Mouse (Mus musculus) heart, embryonic 13.5 days (tissue): Measurements from ENCODE around the gene C130074G19Rik. TPM values are rescaled to one million over a fixed set of nuclear protein-coding genes. Genes with fewer than 3 reads are reported as not detected.

Experiments used
- ATAC-seq: fragments of 200-750 bp; cut with Nextera tagmentation; 2 replicates; pipeline ENCODE4 v1.8.0; 2017; ENCODE audit warnings: moderate TSS enrichment; ENCODE audit not compliant: insufficient number of reproducible peaks, low FRiP score, low TSS enrichment; ENCODE audit errors: extremely low read depth
- H3K27ac ChIP-seq: fragments of 300-500 bp; sonication (generic); replicated peaks from 2 replicates; pipeline ENCODE4 v1.5.1; 2015; ENCODE audit warnings: moderate library complexity, mild to moderate bottlenecking, inconsistent platforms
- H3K27me3 ChIP-seq: fragments of 300-500 bp; sonication (generic); replicated peaks from 2 replicates; pipeline ENCODE4 v1.6.1; 2015; ENCODE audit warnings: mild to moderate bottlenecking, inconsistent platforms
- H3K36me3 ChIP-seq: fragments of 300-500 bp; sonication (generic); 2 replicates; pipeline ENCODE4 v1.6.1; 2015; ENCODE audit warnings: mild to moderate bottlenecking, inconsistent platforms
- H3K4me1 ChIP-seq: fragments of 300-500 bp; sonication (generic); 2 replicates; pipeline ENCODE4 v1.6.1; 2015; ENCODE audit warnings: inconsistent platforms
- H3K4me2 ChIP-seq: fragments of 300-500 bp; sonication (generic); 2 replicates; pipeline ENCODE4 v1.6.1; 2015; ENCODE audit warnings: inconsistent platforms, mild to moderate bottlenecking, moderate library complexity
- H3K4me3 ChIP-seq: fragments of 300-500 bp; sonication (generic); 2 replicates; pipeline ENCODE4 v1.5.1; 2015; ENCODE audit warnings: moderate library complexity, mild to moderate bottlenecking, inconsistent platforms
- H3K9ac ChIP-seq: fragments of 300-500 bp; sonication (generic); 2 replicates; pipeline ENCODE4 v1.6.1; 2015; ENCODE audit warnings: inconsistent platforms, mild to moderate bottlenecking, moderate library complexity
- H3K9me3 ChIP-seq: fragments of 300-500 bp; sonication (generic); 2 replicates; pipeline ENCODE4 v1.6.1; 2016; ENCODE audit warnings: inconsistent platforms
- WGBS: fragments of 180-500 bp; shearing (Covaris S2); methylation state at CpG from one replicate; pipeline ENCODE4 v1.1.7; 2015; ENCODE audit warnings: mixed read lengths; 5-methylcytosine and 5-hydroxymethylcytosine counted together
- polyA plus RNA-seq: library from polyadenylated mRNA; unstranded; fragments of >200 nt; fragmentation: Nextera tagmentation; extraction: Ambion mirVana; gene quantifications from 2 replicates; pipeline ENCODE4 v1.2.1, GENCODE M21; 2015

The C130074G19Rik gene
- polyA plus RNA-seq, 1 experiment from 2014 or later = 0.71 TPM

- Histone ChIP-seq H3K4me2 (no peak overlapping the region), H3K36me3 (no peaks in the 10 kb centered on the region), H3K9ac (no peak overlapping the region), H3K27ac (no peak overlapping the region), H3K9me3 (no peaks in the 10 kb centered on the region), H3K27me3 (no peaks in the 10 kb centered on the region), H3K4me3 (no peak overlapping the region), H3K4me1 (peaks cover 19% of the 10 kb centered on the region)
- no peak for ATAC-seq
- WGBS = 77% methylated on average over 9 of the region's 9 CpGs
Measured at GRCm38 (mm10) chr1:184857216-184857615, 25.8 kb downstream of the C130074G19Rik start.

- peaks cover 32% of the 10 kb centered on the region for H3K4me1 ChIP-seq
- H3K27me3 ChIP-seq = peaks cover 7% of the 10 kb centered on the region; the same call in 1 of the 2 replicates
- ATAC-seq = peak; percentile 23; the same call in 1 of the 2 replicates
- peak overlapping the region; percentile 83 for H3K27ac ChIP-seq
- H3K4me3 ChIP-seq = no peak overlapping the region
- 53% methylated on average over 3 of the region's 3 CpGs for WGBS
- H3K4me2 ChIP-seq = peak overlapping the region; percentile 64
- H3K9me3 ChIP-seq = no peaks in the 10 kb centered on the region
- no peak overlapping the region for H3K9ac ChIP-seq
- H3K36me3 ChIP-seq = no peaks in the 10 kb centered on the region
Measured at GRCm38 (mm10) chr1:184853922-184854321, 29.1 kb downstream of the C130074G19Rik start.

DNA sequence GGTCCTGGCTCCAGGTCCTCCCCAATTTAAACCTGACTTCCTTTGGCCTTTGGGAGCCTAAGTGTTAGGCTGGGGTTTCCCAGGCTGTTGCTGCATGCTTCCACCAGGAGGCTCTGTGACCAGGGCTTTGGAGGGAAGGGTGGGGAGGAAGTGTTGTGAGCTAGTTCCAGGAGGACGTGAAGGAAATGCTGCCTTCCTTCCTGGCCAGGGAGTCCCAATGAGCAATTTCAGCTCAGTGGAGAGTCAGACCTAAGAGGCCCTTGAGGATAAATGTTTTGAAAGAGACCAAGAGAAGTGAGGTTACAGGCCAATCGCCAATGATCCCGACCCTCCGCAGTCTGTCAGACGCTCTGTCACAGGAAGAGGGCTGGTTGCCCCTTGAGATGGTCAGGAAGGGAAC is 29.7 kb downstream of the C130074G19Rik start:
- Histone ChIP-seq H3K4me2 (peak overlapping the region; percentile 64), H3K4me3 (peak overlapping the region; percentile 40)
- ATAC-seq = peak; percentile 41; the same call in 1 of the 2 replicates

DNA sequence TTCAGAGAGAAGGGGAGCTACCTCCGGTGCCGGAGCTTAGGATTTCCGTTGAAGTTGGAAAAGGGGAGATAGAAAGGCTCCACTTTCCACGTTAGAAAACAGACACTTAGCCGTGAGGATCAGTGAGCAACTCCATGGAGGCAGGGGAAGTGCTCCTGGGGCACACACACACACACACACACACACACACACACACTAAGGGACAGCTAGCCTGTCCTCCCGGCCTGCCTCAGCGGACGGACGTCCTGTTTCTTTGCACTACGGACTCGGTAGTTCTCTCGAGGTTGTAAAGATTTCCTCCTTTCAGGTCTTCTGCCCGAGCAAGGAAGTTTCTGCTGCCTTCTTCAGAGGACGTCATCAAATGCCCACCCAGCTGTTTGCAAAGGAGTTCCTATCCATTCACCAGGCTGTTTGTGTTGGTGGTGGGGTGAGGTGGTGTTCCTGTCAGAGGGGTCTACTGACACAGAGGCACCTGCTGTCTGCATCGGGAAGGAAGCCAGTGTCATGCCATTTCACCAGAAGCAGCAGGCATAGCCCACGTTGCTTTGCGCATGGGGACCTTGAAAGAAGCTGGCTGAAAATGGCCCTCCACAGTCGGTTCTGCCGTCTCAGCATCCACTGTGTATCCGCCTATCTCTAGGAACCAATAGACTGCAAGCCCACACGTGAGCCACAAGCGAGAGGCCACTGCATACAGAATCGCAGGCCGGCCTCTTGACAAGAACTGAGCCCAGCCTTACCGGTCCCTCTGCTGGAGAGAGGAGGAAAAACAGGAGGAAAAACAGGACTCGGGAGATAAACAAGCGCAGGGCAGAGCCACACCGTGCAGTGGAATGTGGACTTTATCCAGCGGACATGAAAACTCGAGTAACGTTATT is 31.0 kb downstream of the C130074G19Rik start:
- no peaks in the 10 kb centered on the region for H3K36me3 ChIP-seq
- H3K9me3 ChIP-seq = no peaks in the 10 kb centered on the region
- H3K4me1 ChIP-seq = peaks cover 32% of the 10 kb centered on the region
- H3K4me2 ChIP-seq = peak overlapping the region; percentile 67
- H3K9ac ChIP-seq = peak overlapping the region; percentile 48
- H3K27ac ChIP-seq = peak overlapping the region; percentile 83
- 20% methylated on average over 31 of the region's 31 CpGs for WGBS
- H3K4me3 ChIP-seq = peak overlapping the region; percentile 29
- H3K27me3 ChIP-seq = peaks cover 22% of the 10 kb centered on the region
- ATAC-seq = peak; percentile 75; the same call in 1 of the 2 replicates

More for the DNA sequence above, 29.7 kb downstream of the C130074G19Rik start:
- Histone ChIP-seq H3K4me1 (peaks cover 32% of the 10 kb centered on the region), H3K9ac (peak overlapping the region; percentile 67), H3K36me3 (no peaks in the 10 kb centered on the region), H3K27me3 (peaks cover 13% of the 10 kb centered on the region; the same call in 1 of the 2 replicates), H3K27ac (peak overlapping the region; percentile 83), H3K9me3 (no peaks in the 10 kb centered on the region)
- 15% methylated on average over 5 of the region's 5 CpGs for WGBS

- Histone ChIP-seq H3K4me2 (peak overlapping the region; percentile 67), H3K36me3 (no peaks in the 10 kb centered on the region), H3K9me3 (no peaks in the 10 kb centered on the region), H3K4me3 (no peak overlapping the region), H3K27me3 (peaks cover 23% of the 10 kb centered on the region), H3K4me1 (peaks cover 40% of the 10 kb centered on the region), H3K27ac (peak overlapping the region; percentile 83), H3K9ac (peak overlapping the region; percentile 48; the same call in 1 of the 2 replicates)
- 39% methylated on average over 7 of the region's 7 CpGs for WGBS
- no peak for ATAC-seq
Measured at GRCm38 (mm10) chr1:184851166-184851565, 31.9 kb downstream of the C130074G19Rik start.

DNA sequence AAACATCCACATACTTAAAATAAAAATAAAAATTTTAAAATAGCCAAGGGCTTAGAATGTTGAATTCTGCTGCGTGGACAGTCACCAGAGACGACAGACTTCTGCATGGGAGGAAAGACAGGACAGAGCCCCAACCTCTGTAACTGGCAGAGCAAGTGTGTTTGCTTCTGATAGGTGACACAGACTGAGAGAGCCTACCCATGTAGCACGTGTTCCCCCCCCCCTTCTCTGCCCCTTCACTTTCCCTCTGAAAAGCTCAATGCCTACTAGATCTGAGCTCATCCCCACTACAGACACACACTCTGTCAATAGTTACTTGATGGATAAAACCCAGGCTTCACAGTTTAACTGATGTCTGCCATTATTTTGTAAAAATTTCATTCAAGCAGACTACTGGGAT is 36.0 kb downstream of the C130074G19Rik start:
- Histone ChIP-seq H3K4me2 (peak overlapping the region; percentile 94), H3K27ac (no peak overlapping the region), H3K36me3 (no peaks in the 10 kb centered on the region), H3K9me3 (no peaks in the 10 kb centered on the region), H3K4me3 (no peak overlapping the region), H3K9ac (no peak overlapping the region), H3K4me1 (peaks cover 47% of the 10 kb centered on the region), H3K27me3 (peaks cover 23% of the 10 kb centered on the region)
- WGBS = 60% methylated on average over 3 of the region's 3 CpGs
- ATAC-seq = no peak

DNA sequence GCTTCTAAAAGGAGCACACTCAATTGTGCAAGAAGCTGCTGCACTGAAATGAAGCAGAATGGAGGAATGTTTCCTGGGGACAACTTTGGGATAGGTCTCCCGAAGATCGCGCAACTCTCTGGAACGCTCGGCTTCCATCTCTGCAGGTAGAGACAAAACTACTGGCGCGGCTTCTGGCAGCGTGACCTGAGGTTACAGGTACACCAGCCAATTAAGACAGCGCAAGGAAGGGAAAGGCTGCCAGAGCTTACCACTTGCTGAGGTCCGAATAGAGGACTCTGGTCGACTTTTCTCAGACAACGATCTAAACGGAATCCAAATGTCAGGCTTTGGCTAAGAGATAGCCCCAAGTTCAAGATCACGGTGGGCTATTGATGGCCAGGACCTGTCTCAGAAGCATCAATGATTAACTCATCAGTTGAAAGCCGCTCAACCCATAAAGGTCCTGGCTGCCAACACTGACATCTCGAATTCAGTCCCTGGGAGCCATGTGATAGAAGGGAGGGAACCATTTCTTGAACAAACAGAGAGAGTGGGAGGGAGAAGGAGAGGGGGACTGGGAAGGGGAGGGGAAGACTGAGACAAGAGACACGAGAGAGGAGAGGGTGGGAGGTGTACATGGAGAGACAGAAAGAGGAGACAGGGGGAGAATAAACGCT is 36.8 kb downstream of the C130074G19Rik start, which contains the start of gene Marc2:
TSS of gene Marc2 (minus strand) at position 360 of the 659 bp plus-strand sequence.
- peak within 1 kb of the TSS; percentile 90 for H3K9ac ChIP-seq
- ATAC-seq = no peak
- peaks cover under 1% of the 10 kb centered on the region; the same call in 1 of the 2 replicates for H3K36me3 ChIP-seq
- peaks cover 44% of the 10 kb centered on the region for H3K4me1 ChIP-seq
- peak within 1 kb of the TSS; percentile 87 for H3K4me3 ChIP-seq
- H3K27ac ChIP-seq = peak within 1 kb of the TSS; percentile 88
- peaks cover 23% of the 10 kb centered on the region for H3K27me3 ChIP-seq
- no peaks in the 10 kb centered on the region for H3K9me3 ChIP-seq
- 5% methylated on average over 18 of the region's 18 CpGs for WGBS
- H3K4me2 ChIP-seq = peak within 1 kb of the TSS; percentile 94

GRCm38 (mm10) chr1:184845111-184846071 is 37.6 kb downstream of the C130074G19Rik start:
- H3K27me3 ChIP-seq = peaks cover 23% of the 10 kb centered on the region
- H3K36me3 ChIP-seq = peaks cover 8% of the 10 kb centered on the region
- H3K9ac ChIP-seq = peak overlapping the region; percentile 90
- peak overlapping the region; percentile 88 for H3K27ac ChIP-seq
- peak overlapping the region; percentile 87 for H3K4me3 ChIP-seq
- H3K4me1 ChIP-seq = peaks cover 42% of the 10 kb centered on the region
- H3K4me2 ChIP-seq = peak overlapping the region; percentile 94
- ATAC-seq = peak; percentile 96
- WGBS = under 1% methylated on average over 67 of the region's 67 CpGs
- H3K9me3 ChIP-seq = no peaks in the 10 kb centered on the region

DNA sequence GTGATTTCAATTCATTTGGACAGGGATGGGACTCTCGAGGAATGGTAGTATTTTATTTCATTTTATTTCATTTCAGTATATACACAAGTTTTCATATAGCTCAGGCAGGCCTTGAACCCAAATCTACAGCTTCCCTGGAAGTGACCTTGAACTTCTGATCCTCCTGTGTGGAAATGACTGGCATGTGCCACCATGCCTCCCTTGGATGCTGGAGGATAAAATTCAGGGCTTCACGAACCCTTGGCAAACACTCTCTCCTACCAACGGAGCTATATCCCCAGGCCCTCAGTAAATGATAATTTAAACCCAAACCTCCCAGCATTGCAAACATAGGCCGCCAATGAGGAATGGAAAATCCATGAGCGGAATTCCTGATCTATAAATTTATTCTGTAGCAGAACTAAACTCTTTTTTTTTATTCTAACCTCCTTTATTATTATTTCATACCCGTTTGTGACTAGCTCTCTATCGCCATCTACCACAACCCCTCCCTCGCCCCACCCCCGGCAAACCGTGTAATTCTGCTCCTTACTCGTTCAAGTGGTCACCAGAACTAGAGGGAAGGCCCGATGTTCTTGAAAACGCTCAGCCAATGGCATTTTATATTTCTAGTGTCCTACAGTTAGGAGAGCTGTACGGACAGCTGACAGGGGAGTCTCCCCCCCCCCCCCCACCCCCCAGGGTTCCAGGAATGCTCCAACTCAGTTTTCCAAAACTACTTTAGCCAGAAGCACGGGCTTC is 38.5 kb downstream of the C130074G19Rik start:
- peak overlapping the region; percentile 90 for H3K9ac ChIP-seq
- H3K9me3 ChIP-seq = no peaks in the 10 kb centered on the region
- H3K36me3 ChIP-seq = peaks cover 16% of the 10 kb centered on the region
- H3K27ac ChIP-seq = peak overlapping the region; percentile 88
- peaks cover 18% of the 10 kb centered on the region for H3K27me3 ChIP-seq
- peak overlapping the region; percentile 94 for H3K4me2 ChIP-seq
- 19% methylated on average over 15 of the region's 15 CpGs for WGBS
- peak overlapping the region; percentile 87 for H3K4me3 ChIP-seq
- H3K4me1 ChIP-seq = peaks cover 42% of the 10 kb centered on the region
- ATAC-seq = no peak

GRCm38 (mm10) chr1:184837649-184838048 is 45.4 kb downstream of the C130074G19Rik start:
- Histone ChIP-seq H3K4me2 (no peak overlapping the region), H3K9ac (no peak overlapping the region), H3K9me3 (no peaks in the 10 kb centered on the region), H3K27ac (no peak overlapping the region), H3K4me3 (no peak overlapping the region), H3K4me1 (peaks cover 11% of the 10 kb centered on the region), H3K36me3 (peaks cover 67% of the 10 kb centered on the region), H3K27me3 (no peaks in the 10 kb centered on the region)
- 79% methylated on average over 4 of the region's 4 CpGs for WGBS
- no peak for ATAC-seq
